Mouse (Mus musculus): ENCODE data around the gene Sp2. TPM values are rescaled to one million over a fixed set of nuclear protein-coding genes. Genes with fewer than 3 reads are reported as not detected.

The Sp2 gene
- 14.4 and 14.9 TPM in 2 replicates for polyA plus RNA-seq (2014; fragmentation: Nextera tagmentation; extraction: Ambion mirVana)

DNA sequence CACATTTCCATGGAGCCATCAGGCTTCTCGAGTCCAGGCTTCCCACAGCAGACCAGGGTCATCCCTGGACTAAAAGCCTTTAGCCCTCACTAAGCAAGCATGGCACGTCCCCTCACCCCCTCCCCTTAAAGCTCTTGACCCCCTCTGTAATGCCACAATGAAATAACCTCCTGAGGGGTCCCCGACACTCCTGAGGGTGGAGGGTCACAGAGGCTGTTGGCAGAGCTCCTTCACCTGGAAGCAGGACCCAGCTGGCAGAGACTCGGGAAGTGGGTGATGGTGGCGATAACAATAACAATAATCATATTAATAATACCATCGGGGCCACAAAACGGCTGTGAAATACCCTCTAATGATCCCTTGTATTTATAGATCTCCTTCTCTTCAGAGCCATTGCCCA, at the start of gene Sp2:
TSS of gene Sp2 (minus strand) at position 101 of the 400 bp plus-strand sequence.
- Histone ChIP-seq H3K27ac (no peak within 1 kb of the TSS), H3K27me3 (ENCODE audit: control insufficient read depth, insufficient read depth, low read length) (peaks cover 13% of the 10 kb centered on the region), H3K9ac (0 out of 2 replicates have a peak within 1 kb of the TSS, but pooled peaks have one; percentile 17)

DNA sequence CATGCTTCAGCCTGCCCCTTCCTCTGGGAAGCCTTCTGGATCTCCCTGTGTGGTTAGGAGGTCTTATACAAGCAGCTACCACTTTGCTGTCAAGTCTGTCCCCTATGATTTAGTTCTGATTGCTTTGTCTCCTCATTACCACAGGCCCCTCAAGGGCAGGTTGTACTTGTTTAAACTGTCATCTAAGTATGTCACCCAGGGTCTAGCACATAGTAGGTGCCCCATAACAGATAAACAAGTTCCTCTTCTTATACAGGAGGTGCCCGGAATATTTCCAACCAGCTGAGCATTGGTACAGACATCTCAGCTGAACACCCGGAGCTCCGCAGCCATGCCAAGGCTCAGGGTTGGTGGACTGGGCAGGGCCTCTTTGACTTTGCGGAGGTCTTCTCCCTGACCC, 49.7 kb upstream of the Sp2 start:
- Histone ChIP-seq H3K27ac (no peak overlapping the region), H3K4me3 (replicated peaks; ENCODE audit: low read length) (no peak overlapping the region), H3K9ac (no peak overlapping the region), H3K4me2 (replicated peaks) (no peak overlapping the region), H3K9me3 (ENCODE audit: control insufficient read depth, low read length) (no peaks in the 10 kb centered on the region), H3K4me1 (replicated peaks; ENCODE audit: control insufficient read depth, insufficient read depth, low read length) (peaks cover 8% of the 10 kb centered on the region), H3K27me3 (ENCODE audit: control insufficient read depth, insufficient read depth, low read length) (no peaks in the 10 kb centered on the region), H3K36me3 (replicated peaks; ENCODE audit: control insufficient read depth, insufficient read depth) (no peaks in the 10 kb centered on the region)
- DNase-seq (ENCODE audit: low spot score) (no peak), ATAC-seq (ENCODE audit: low FRiP score) (no peak)
- 98% methylated on average over 4 of the region's 4 CpGs for WGBS

More for the DNA sequence above, at the start of gene Sp2:
- DNase-seq (ENCODE audit: low spot score) = no peak
- ATAC-seq (ENCODE audit: low FRiP score) = no peak
- H3K4me3 ChIP-seq (replicated peaks; ENCODE audit: low read length) = no peak within 1 kb of the TSS
- peaks cover 9% of the 10 kb centered on the region; the same call in 1 of the 2 replicates for H3K4me1 ChIP-seq (replicated peaks; ENCODE audit: control insufficient read depth, insufficient read depth, low read length)
- 77% methylated on average over 7 of the region's 7 CpGs for WGBS
- H3K4me2 ChIP-seq (replicated peaks) = peak within 1 kb of the TSS; percentile 3; the same call in 1 of the 2 replicates
- no peaks in the 10 kb centered on the region for H3K36me3 ChIP-seq (replicated peaks; ENCODE audit: control insufficient read depth, insufficient read depth)
- H3K9me3 ChIP-seq (ENCODE audit: control insufficient read depth, low read length) = no peaks in the 10 kb centered on the region

DNA sequence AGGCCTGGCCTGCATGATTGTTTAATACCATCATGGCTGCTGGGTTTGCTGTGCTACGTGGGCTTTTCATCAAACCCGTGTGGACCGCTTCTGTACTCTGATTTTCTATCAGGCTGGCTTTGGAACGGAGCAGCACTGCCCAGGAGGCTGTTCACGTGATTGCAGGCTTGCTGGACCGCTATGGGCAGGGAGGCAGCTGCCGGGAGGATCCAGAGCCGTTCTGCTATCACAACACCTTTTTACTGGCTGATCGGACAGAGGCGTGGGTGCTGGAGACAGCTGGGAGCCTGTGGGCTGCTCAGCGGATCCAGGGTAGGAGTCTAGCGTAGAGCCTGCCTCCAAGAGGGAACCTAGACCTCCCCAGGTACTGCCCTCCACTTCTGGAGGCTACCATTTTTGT, 49.2 kb upstream of the Sp2 start:
- H3K27ac ChIP-seq = no peak overlapping the region
- H3K9ac ChIP-seq = no peak overlapping the region
- H3K4me1 ChIP-seq (replicated peaks; ENCODE audit: control insufficient read depth, insufficient read depth, low read length) = peaks cover 8% of the 10 kb centered on the region
- WGBS = 86% methylated on average over 12 of the region's 12 CpGs
- H3K4me2 ChIP-seq (replicated peaks) = no peak overlapping the region
- H3K4me3 ChIP-seq (replicated peaks; ENCODE audit: low read length) = no peak overlapping the region
- H3K9me3 ChIP-seq (ENCODE audit: control insufficient read depth, low read length) = no peaks in the 10 kb centered on the region
- H3K27me3 ChIP-seq (ENCODE audit: control insufficient read depth, insufficient read depth, low read length) = no peaks in the 10 kb centered on the region
- no peaks in the 10 kb centered on the region for H3K36me3 ChIP-seq (replicated peaks; ENCODE audit: control insufficient read depth, insufficient read depth)
- no peak for DNase-seq (ENCODE audit: low spot score)
- ATAC-seq (ENCODE audit: low FRiP score) = no peak

DNA sequence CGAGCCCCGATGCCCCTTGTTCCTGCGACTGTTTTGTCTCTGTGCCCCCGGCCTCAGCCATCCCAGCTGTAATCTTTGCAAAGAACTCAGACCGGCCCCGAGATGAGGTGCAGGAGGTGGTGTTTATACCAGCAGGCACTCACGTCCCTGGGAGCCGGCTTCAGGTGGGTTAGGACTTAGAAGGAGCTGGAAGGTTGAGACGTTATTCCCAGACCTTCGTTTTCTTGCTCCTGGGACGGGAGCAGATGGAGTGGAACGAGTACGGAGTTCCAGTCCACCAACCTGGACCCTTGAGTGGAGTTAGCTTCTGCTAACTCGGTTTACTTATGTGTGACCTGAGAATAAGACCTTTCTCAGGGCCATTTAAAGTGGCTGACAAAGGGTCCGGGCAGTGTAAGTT, 47.7 kb upstream of the Sp2 start:
- DNase-seq (ENCODE audit: low spot score) (no peak), ATAC-seq (ENCODE audit: low FRiP score) (no peak)
- Histone ChIP-seq H3K4me2 (replicated peaks) (peak overlapping the region; percentile 74), H3K27me3 (ENCODE audit: control insufficient read depth, insufficient read depth, low read length) (0 out of 2 replicates have a peak, but pooled peaks cover 3% of the 10 kb centered on the region), H3K4me3 (replicated peaks; ENCODE audit: low read length) (peak overlapping the region; percentile 58), H3K4me1 (replicated peaks; ENCODE audit: control insufficient read depth, insufficient read depth, low read length) (peaks cover 8% of the 10 kb centered on the region), H3K27ac (no peak overlapping the region), H3K9ac (peak overlapping the region; percentile 71), H3K36me3 (replicated peaks; ENCODE audit: control insufficient read depth, insufficient read depth) (no peaks in the 10 kb centered on the region), H3K9me3 (ENCODE audit: control insufficient read depth, low read length) (no peaks in the 10 kb centered on the region)
- 25% methylated on average over 15 of the region's 15 CpGs for WGBS

DNA sequence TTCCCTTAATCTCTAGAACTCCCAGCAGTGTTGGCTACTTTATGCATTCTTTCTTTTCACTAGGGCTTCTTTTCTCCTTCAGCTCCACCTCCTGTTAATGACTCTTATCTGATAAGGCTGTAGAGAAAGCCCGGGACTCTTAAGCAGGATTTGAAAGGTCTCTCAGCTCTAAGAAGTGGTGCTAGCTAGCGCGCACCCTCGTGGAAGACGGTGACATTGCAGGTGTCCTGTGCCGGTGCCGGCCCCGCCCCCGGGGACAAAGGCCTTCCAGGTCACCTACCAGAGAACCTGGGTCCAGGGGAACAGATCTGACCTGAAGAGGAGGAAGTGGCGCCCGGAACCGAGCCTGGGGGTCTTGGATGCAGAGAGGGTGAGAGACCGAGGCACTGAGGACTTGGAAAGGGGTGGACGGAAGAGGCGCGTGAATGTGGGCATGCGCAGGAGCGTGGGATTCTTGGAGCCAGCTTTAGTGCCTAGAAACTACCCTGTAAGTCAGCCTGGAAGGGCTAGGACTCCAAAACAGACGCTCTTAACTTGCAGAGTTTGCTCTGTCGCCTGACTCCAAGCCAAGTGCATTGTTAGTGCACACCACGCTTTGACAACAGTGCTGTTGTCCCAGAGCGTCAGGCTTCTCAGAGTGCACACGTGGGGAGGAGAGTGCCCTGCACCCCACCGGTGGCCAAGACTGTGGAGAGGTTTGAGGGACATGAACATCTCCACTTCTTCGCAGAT, 47.1 kb upstream of the Sp2 start, which contains the start of gene Scrn2:
TSS of gene Scrn2 (plus strand) at position 253 of the 732 bp plus-strand sequence.
- Histone ChIP-seq H3K27me3 (ENCODE audit: control insufficient read depth, insufficient read depth, low read length) (peaks cover 9% of the 10 kb centered on the region), H3K4me2 (replicated peaks) (peak within 1 kb of the TSS; percentile 74), H3K27ac (peak within 1 kb of the TSS; percentile 78), H3K4me3 (replicated peaks; ENCODE audit: low read length) (peak within 1 kb of the TSS; percentile 58), H3K4me1 (replicated peaks; ENCODE audit: control insufficient read depth, insufficient read depth, low read length) (peaks cover 8% of the 10 kb centered on the region), H3K9me3 (ENCODE audit: control insufficient read depth, low read length) (no peaks in the 10 kb centered on the region), H3K9ac (peak within 1 kb of the TSS; percentile 71), H3K36me3 (replicated peaks; ENCODE audit: control insufficient read depth, insufficient read depth) (no peaks in the 10 kb centered on the region)
- ATAC-seq (ENCODE audit: low FRiP score) (peak; percentile 72; the same call in 1 of the 2 replicates), DNase-seq (ENCODE audit: low spot score) (peak; percentile 86)
- 1% methylated on average over 25 of the region's 25 CpGs for WGBS

DNA sequence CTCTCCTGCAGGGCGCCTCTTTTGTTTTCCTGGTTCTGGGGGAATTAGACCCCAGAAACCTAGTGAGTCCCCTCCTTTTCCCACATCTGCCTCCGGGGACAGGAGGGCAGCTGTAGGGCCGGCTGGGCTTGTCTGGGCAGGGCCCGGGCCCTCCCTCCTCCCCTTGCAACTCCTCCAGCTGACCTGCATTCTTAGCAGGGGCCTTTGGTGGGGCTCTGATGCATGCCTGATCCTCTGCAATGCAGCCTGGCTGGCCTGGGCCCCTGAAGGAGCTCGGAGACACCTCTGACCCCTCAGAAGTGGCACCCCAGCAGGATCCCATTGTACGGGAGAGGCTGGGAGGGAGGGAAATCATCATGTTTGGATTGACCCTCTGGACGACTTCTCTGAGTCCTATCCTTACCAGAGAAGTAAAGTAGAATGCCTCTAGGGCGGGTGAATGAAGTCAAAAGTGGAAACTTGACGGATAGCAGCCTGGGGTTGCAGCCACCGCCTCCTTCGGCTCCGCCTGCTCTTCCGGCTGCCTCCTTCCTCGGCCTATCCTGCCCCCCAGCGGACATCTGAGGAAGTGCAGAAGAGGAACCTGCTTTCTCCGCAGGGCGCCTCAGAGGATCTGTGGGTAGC, 43.1 kb upstream of the Sp2 start:
- H3K4me1 ChIP-seq (replicated peaks; ENCODE audit: control insufficient read depth, insufficient read depth, low read length) = peaks cover 20% of the 10 kb centered on the region
- WGBS = 2% methylated on average over 16 of the region's 17 CpGs
- no peaks in the 10 kb centered on the region for H3K9me3 ChIP-seq (ENCODE audit: control insufficient read depth, low read length)
- H3K9ac ChIP-seq = peak overlapping the region; percentile 46
- H3K36me3 ChIP-seq (replicated peaks; ENCODE audit: control insufficient read depth, insufficient read depth) = no peaks in the 10 kb centered on the region
- peak; percentile 54 for ATAC-seq (ENCODE audit: low FRiP score)
- DNase-seq (ENCODE audit: low spot score) = peak; percentile 90
- H3K27ac ChIP-seq = no peak overlapping the region
- peaks cover 49% of the 10 kb centered on the region for H3K27me3 ChIP-seq (ENCODE audit: control insufficient read depth, insufficient read depth, low read length)
- H3K4me3 ChIP-seq (replicated peaks; ENCODE audit: low read length) = peak overlapping the region; percentile 8
- peak overlapping the region; percentile 43 for H3K4me2 ChIP-seq (replicated peaks)

DNA sequence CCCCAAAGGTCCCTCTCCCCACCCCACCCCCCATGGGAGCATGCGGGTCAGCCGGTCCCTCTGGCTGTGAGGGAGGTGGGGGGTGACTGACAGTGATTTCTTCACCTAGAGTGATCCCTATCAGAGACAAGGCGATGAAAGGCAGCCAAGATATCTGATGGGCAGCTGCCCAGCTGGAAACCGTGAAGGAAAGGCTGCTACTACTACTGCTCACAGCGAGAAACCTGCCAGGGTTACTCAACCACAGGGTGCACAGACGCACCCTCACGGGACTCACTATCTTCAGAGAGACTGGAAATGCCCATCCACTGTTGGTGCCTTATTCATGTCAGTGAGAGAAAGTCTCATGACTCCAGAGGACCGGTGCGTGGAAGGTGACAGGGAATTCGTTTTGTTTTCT, 42.2 kb upstream of the Sp2 start:
- no peak for ATAC-seq (ENCODE audit: low FRiP score)
- Histone ChIP-seq H3K9ac (no peak overlapping the region), H3K27me3 (ENCODE audit: control insufficient read depth, insufficient read depth, low read length) (peaks cover 57% of the 10 kb centered on the region), H3K4me2 (replicated peaks) (no peak overlapping the region), H3K36me3 (replicated peaks; ENCODE audit: control insufficient read depth, insufficient read depth) (no peaks in the 10 kb centered on the region), H3K9me3 (ENCODE audit: control insufficient read depth, low read length) (no peaks in the 10 kb centered on the region), H3K27ac (no peak overlapping the region), H3K4me3 (replicated peaks; ENCODE audit: low read length) (no peak overlapping the region), H3K4me1 (replicated peaks; ENCODE audit: control insufficient read depth, insufficient read depth, low read length) (peaks cover 12% of the 10 kb centered on the region; the same call in 1 of the 2 replicates)
- no peak for DNase-seq (ENCODE audit: low spot score)
- 22% methylated on average over 10 of the region's 10 CpGs for WGBS

DNA sequence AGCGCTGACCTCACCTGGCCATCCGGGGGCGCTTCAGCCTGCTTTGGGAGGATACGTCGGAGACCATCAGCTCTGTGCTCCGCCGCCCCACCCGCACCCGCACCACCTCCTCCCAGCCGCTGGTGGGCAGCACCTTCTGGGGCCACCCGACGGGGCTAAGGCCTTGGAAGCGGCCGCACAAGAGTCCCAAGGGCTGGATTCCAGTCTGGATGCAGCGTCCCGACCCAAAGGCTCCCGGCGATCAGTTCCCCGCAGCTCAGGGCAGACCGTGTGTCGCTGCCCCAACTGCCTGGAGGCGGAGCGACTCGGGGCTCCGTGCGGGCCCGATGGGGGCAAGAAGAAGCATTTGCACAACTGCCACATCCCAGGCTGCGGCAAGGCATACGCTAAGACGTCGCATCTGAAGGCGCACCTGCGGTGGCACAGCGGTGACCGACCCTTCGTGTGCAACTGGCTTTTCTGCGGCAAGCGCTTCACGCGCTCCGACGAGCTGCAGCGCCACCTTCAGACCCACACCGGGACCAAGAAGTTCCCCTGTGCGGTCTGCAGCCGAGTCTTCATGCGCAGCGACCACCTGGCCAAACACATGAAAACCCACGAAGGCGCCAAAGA, 39.2 kb upstream of the Sp2 start:
- Histone ChIP-seq H3K4me3 (replicated peaks; ENCODE audit: low read length) (peak overlapping the region; percentile 46), H3K4me2 (replicated peaks) (peak overlapping the region; percentile 73), H3K9me3 (ENCODE audit: control insufficient read depth, low read length) (no peaks in the 10 kb centered on the region), H3K27ac (no peak overlapping the region), H3K4me1 (replicated peaks; ENCODE audit: control insufficient read depth, insufficient read depth, low read length) (peaks cover 12% of the 10 kb centered on the region; the same call in 1 of the 2 replicates), H3K9ac (peak overlapping the region; percentile 64), H3K27me3 (ENCODE audit: control insufficient read depth, insufficient read depth, low read length) (peaks cover 85% of the 10 kb centered on the region), H3K36me3 (replicated peaks; ENCODE audit: control insufficient read depth, insufficient read depth) (no peaks in the 10 kb centered on the region)
- WGBS = 0% methylated on average over 49 of the region's 50 CpGs
- DNase-seq (ENCODE audit: low spot score) (peak; percentile 68), ATAC-seq (ENCODE audit: low FRiP score) (peak; percentile 25; the same call in 1 of the 2 replicates)
